Mouse (Mus musculus) lung, embryonic 16.5 days (tissue): ENCODE results near the gene Cep97. TPM values are rescaled to one million over a fixed set of nuclear protein-coding genes. Genes with fewer than 3 reads are reported as not detected.
"Not testable (repeated sequence)": the region's sequence is repeated elsewhere in the genome, so short reads cannot be mapped to it uniquely, and the experiment has no call there.

Experiments
- ATAC-seq: fragments of 200-750 bp; cut with Nextera tagmentation; 2 replicates; pipeline ENCODE4 v1.8.0; 2017; ENCODE audit warnings: low read depth, mild to moderate bottlenecking, moderate library complexity
- H3K27ac ChIP-seq: fragments of 300-500 bp; sonication (generic); 2 replicates; pipeline ENCODE4 v1.5.1; 2014; ENCODE audit warnings: mild to moderate bottlenecking, control low read depth, low read length
- H3K27me3 ChIP-seq: fragments of 300-500 bp; sonication (generic); 2 replicates; pipeline ENCODE4 v1.6.1; 2014; ENCODE audit warnings: low read depth, low read length, mixed read lengths; ENCODE audit not compliant: control insufficient read depth, insufficient read depth
- H3K36me3 ChIP-seq: fragments of 300-500 bp; sonication (generic); 2 replicates; pipeline ENCODE4 v1.6.1; 2014; ENCODE audit warnings: low read length; ENCODE audit not compliant: control insufficient read depth, insufficient read depth
- H3K4me1 ChIP-seq: fragments of 300-500 bp; sonication (generic); replicated peaks from 2 replicates; pipeline ENCODE4 v1.6.1; 2014; ENCODE audit warnings: low read length, mixed read lengths; ENCODE audit not compliant: control insufficient read depth, insufficient read depth
- H3K4me2 ChIP-seq: fragments of 300-500 bp; sonication (generic); 2 replicates; pipeline ENCODE4 v1.6.1; 2014; ENCODE audit warnings: low read depth, low read length, control low read depth
- H3K4me3 ChIP-seq: fragments of 300-500 bp; sonication (generic); 2 replicates; pipeline ENCODE4 v1.5.1; 2014; ENCODE audit warnings: mild to moderate bottlenecking, low read length, control low read depth
- H3K9ac ChIP-seq: fragments of 300-500 bp; sonication (generic); 2 replicates; pipeline ENCODE4 v1.6.1; 2014; ENCODE audit warnings: low read length, control low read depth
- H3K9me3 ChIP-seq: fragments of 300-500 bp; sonication (generic); 2 replicates; pipeline ENCODE4 v1.6.1; 2016; ENCODE audit warnings: low read length; ENCODE audit not compliant: control insufficient read depth
- WGBS: fragments of 180-500 bp; shearing (Covaris S2); extraction: QIAGEN DNeasy Blood & Tissue Kit; methylation state at CpG from one replicate; pipeline ENCODE4 v1.1.7; 2014; 5-methylcytosine and 5-hydroxymethylcytosine counted together
- polyA plus RNA-seq: library from polyadenylated mRNA; unstranded; fragments of >200 nt; fragmentation: Nextera tagmentation; extraction: Ambion mirVana; gene quantifications from 2 replicates; pipeline ENCODE4 v1.2.1, GENCODE M21; 2015

Gene Cep97
- polyA plus RNA-seq, 1 experiment from 2014 or later = 11.0 TPM

GRCm38 (mm10) chr16:55948963-55949362 lies 14.3 kb upstream of the Cep97 start:
- H3K4me1 ChIP-seq = no peaks in the 10 kb centered on the region
- 0 out of 2 replicates have a peak, but pooled peaks have one; percentile 47 for ATAC-seq
- no peaks in the 10 kb centered on the region for H3K9me3 ChIP-seq
- no peaks in the 10 kb centered on the region for H3K27me3 ChIP-seq
- no peak overlapping the region for H3K4me3 ChIP-seq
- 27% methylated on average over 7 of the region's 7 CpGs for WGBS
- H3K27ac ChIP-seq = no peak overlapping the region
- no peak overlapping the region for H3K9ac ChIP-seq
- H3K36me3 ChIP-seq = no peaks in the 10 kb centered on the region
- no peak overlapping the region for H3K4me2 ChIP-seq

DNA sequence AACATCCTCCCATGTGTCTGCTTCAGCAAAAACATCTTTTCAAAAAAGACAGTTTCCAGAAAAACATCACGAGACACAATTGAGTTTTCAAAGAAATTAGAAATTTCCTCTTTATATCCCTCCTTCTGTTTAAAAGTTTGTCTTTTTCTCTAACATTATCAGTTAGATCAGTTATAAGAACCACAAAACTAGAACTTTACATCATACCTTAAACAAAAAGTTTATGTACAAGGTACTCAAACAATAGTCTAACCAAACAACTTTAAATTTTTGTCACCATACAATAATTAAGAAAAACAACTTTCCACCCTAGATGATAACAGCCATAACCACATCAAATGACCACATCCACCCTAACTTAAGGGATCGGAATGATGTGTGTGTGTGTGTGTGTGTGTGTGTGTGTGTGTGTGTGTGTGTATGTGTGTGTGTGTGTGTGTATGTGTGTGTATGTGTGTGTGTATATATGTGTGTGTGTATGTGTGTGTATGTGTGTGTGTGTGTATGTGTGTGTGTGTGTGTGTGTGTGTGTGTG lies 13.3 kb upstream of the Cep97 start:
- not testable (repeated sequence) for H3K9me3 ChIP-seq, H3K9ac ChIP-seq, H3K4me1 ChIP-seq, H3K4me3 ChIP-seq, H3K36me3 ChIP-seq, H3K4me2 ChIP-seq, ATAC-seq, H3K27ac ChIP-seq, H3K27me3 ChIP-seq
- 79% methylated on average over 2 of the region's 2 CpGs for WGBS

DNA sequence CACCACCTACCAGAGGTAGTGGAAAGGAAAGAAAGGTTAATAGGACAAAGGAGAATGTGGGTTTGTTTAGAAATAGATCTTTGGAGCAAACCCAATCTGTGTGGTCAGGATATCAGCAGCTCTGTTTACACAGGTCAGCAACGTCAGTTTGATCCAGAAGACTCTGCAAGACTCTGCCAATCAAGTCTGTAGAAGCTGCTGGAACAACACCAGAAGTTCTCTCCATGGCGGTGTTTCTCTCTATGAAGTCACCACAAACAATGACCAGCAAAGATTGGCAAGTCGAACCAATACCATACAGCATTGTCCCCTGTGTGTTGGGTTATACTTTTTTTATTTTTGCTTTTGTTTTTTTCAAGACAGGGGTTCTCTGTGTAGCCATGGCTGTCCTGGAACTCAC lies 12.6 kb upstream of the Cep97 start:
- Histone ChIP-seq H3K9me3 (no peaks in the 10 kb centered on the region), H3K36me3 (no peaks in the 10 kb centered on the region), H3K4me3 (no peak overlapping the region), H3K4me1 (no peaks in the 10 kb centered on the region), H3K9ac (no peak overlapping the region), H3K27ac (no peak overlapping the region), H3K27me3 (no peaks in the 10 kb centered on the region), H3K4me2 (no peak overlapping the region)
- no peak for ATAC-seq
- WGBS = 54% methylated on average over 3 of the region's 3 CpGs

- Histone ChIP-seq H3K4me1 (no peaks in the 10 kb centered on the region), H3K27me3 (no peaks in the 10 kb centered on the region), H3K36me3 (no peaks in the 10 kb centered on the region), H3K4me3 (no peak overlapping the region), H3K9me3 (no peaks in the 10 kb centered on the region), H3K9ac (no peak overlapping the region), H3K4me2 (no peak overlapping the region), H3K27ac (no peak overlapping the region)
- ATAC-seq = no peak
- 91% methylated on average over 4 of the region's 4 CpGs for WGBS
Observed at GRCm38 (mm10) chr16:55940781-55941180, 6.1 kb upstream of the Cep97 start.

- H3K4me3 ChIP-seq = no peak overlapping the region
- no peaks in the 10 kb centered on the region for H3K36me3 ChIP-seq
- H3K4me1 ChIP-seq = no peaks in the 10 kb centered on the region
- 82% methylated on average over 6 of the region's 6 CpGs for WGBS
- no peaks in the 10 kb centered on the region for H3K9me3 ChIP-seq
- H3K4me2 ChIP-seq = no peak overlapping the region
- no peak overlapping the region for H3K9ac ChIP-seq
- H3K27me3 ChIP-seq = no peaks in the 10 kb centered on the region
- H3K27ac ChIP-seq = no peak overlapping the region
- no peak for ATAC-seq
Observed at GRCm38 (mm10) chr16:55939703-55940102, 5.0 kb upstream of the Cep97 start.

DNA sequence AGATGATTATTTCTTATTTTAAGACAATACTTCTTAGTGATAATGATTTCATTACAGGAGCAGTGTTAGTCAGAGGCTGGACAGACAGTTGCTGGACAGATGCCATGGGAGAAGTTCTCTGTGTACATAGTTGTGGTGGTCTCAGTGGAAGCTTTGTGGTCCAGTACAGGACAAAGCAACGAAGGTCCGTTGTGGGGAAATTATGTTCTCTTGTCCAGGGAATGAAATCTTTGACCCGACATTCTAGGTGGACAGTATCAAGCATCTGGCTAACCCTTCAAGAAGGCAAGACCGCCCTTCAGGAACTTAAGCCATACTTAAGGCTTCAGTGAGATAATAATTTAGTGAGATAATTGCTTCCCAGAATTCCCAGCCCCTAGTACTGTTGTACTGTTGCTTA lies 4.1 kb upstream of the Cep97 start:
- Histone ChIP-seq H3K36me3 (no peaks in the 10 kb centered on the region), H3K9ac (no peak overlapping the region), H3K9me3 (no peaks in the 10 kb centered on the region), H3K27ac (no peak overlapping the region), H3K4me1 (no peaks in the 10 kb centered on the region), H3K4me3 (no peak overlapping the region), H3K4me2 (no peak overlapping the region), H3K27me3 (no peaks in the 10 kb centered on the region)
- no peak for ATAC-seq
- 90% methylated on average over 4 of the region's 4 CpGs for WGBS

DNA sequence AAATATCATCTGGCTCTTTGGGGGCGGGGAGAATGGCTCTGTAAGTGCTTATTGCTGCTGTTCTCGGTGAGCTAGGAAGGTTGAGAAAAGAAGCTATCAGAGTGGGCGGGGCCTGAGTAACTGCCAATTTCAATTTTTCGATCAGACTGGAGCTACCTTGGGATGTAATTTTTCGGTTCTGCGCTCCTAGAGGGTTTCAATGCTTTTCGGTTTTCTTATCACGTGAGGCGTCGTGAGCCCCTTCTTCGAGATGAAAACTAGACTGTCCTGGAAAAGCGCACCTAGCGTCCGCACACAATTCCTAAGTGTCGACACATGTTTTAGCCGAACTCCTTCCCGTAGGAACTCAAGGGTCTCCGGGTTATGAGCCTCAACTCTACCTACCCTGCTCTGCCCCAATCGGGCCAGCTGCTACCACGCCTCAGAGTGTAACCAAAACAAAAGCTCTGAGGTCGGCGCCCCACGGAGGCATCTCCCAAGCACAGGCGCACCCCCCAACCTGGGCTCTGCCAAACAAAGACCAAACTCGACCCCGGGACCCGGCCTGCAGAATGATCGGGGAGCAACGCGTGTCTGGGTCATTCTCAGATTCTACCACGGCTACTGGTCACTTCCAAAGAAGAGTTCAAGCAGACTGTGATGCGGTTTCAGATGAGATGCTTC lies 843 bp downstream of the Cep97 start:
- H3K4me3 ChIP-seq = peak overlapping the region; percentile 68
- WGBS = under 1% methylated on average over 32 of the region's 32 CpGs
- H3K4me1 ChIP-seq = no peaks in the 10 kb centered on the region
- no peaks in the 10 kb centered on the region for H3K36me3 ChIP-seq
- no peaks in the 10 kb centered on the region for H3K9me3 ChIP-seq
- peak overlapping the region; percentile 68 for H3K9ac ChIP-seq
- ATAC-seq = peak; percentile 55
- no peaks in the 10 kb centered on the region for H3K27me3 ChIP-seq
- no peak overlapping the region for H3K27ac ChIP-seq
- peak overlapping the region; percentile 73 for H3K4me2 ChIP-seq

GRCm38 (mm10) chr16:55924010-55924409 lies 10.6 kb downstream of the Cep97 start:
- 89% methylated on average over 4 of the region's 4 CpGs for WGBS
- peaks cover 8% of the 10 kb centered on the region for H3K36me3 ChIP-seq

GRCm38 (mm10) chr16:55922079-55922478 lies 12.6 kb downstream of the Cep97 start:
- Histone ChIP-seq H3K4me2 (no peak overlapping the region), H3K9ac (no peak overlapping the region), H3K27ac (no peak overlapping the region), H3K27me3 (no peaks in the 10 kb centered on the region), H3K4me1 (no peaks in the 10 kb centered on the region), H3K9me3 (no peaks in the 10 kb centered on the region), H3K36me3 (peaks cover 8% of the 10 kb centered on the region), H3K4me3 (no peak overlapping the region)
- WGBS = 90% methylated on average over 10 of the region's 10 CpGs
- ATAC-seq = no peak

More at GRCm38 (mm10) chr16:55924010-55924409, 10.6 kb downstream of the Cep97 start:
- ATAC-seq = no peak
- H3K9ac ChIP-seq = no peak overlapping the region
- H3K9me3 ChIP-seq = no peaks in the 10 kb centered on the region
- H3K4me2 ChIP-seq = no peak overlapping the region
- no peak overlapping the region for H3K4me3 ChIP-seq
- no peaks in the 10 kb centered on the region for H3K27me3 ChIP-seq
- H3K27ac ChIP-seq = no peak overlapping the region
- no peaks in the 10 kb centered on the region for H3K4me1 ChIP-seq
